Mouse (Mus musculus) liver, embryonic 14.5 days (tissue): Measurements from ENCODE around the gene Card14.

Source experiments
- CTCF ChIP-seq: IDR thresholded peaks from 2 replicates; pipeline ENCODE4 v1.5.1; 2016; ENCODE audit warnings: antibody characterized with exemption, low read depth, control low read depth
- EP300 ChIP-seq: IDR thresholded peaks from 2 replicates; pipeline ENCODE4 v1.6.1; 2016; ENCODE audit warnings: antibody characterized with exemption, low read depth

- TF ChIP-seq EP300 = peak; percentile 41
- no peak for TF ChIP-seq CTCF
Measured at GRCm38 (mm10) chr11:119354798-119355442, 47.4 kb downstream of the Card14 start.
